In genomic region chr9:102356516-102356915, GRCm38 (mm10) we compare ENCODE assay signal across 20 mouse cellular contexts. TPM values are rescaled to one million over a fixed set of nuclear protein-coding genes. Genes with fewer than 3 reads are reported as not detected.
"Had no signal": no experiment of that assay in that cellular context is flagged by ENCODE, and none has a peak within 500 bp of the region (broad histone marks: within the 10 kb centered on the region; RNA-seq: fewer than 3 reads in every experiment).

No protein-coding gene starts in this region.

- ATAC-seq: inflammation-experienced regulatory T-cells, adult 6 months; intestine, embryonic 15.5 days; intestine, postnatal 0 days had no signal

- H3K36me3 ChIP-seq: heart, embryonic 12.5 days; hindbrain, embryonic 13.5 days; hindbrain, embryonic 15.5 days; intestine, embryonic 15.5 days; limb, embryonic 13.5 days; limb, embryonic 15.5 days had no signal

- H3K9ac ChIP-seq: heart, embryonic 12.5 days; hindbrain, embryonic 13.5 days; hindbrain, embryonic 15.5 days; intestine, embryonic 15.5 days; limb, embryonic 13.5 days; limb, embryonic 15.5 days; liver, embryonic 14.5 days had no signal

- H3K27ac ChIP-seq: hindbrain, embryonic 13.5 days; hindbrain, embryonic 15.5 days; intestine, embryonic 15.5 days; layer of hippocampus, adult 2 months; left cerebral cortex, adult 2 months; limb, embryonic 13.5 days; limb, embryonic 15.5 days; liver, embryonic 14.5 days had no signal

- DNase-seq: gastrocnemius, postnatal 14 days; gastrocnemius, postnatal 36 days; heart, adult 18-20 months; heart, postnatal 10 days; kidney, adult 18-20 months; kidney, adult 8-10 months; kidney, postnatal 10 days; kidney, postnatal 25 days had no signal

- H3K4me3 ChIP-seq: heart, embryonic 12.5 days; hindbrain, embryonic 13.5 days; hindbrain, embryonic 15.5 days; intestine, embryonic 15.5 days; layer of hippocampus, adult 2 months; left cerebral cortex, adult 2 months; limb, embryonic 13.5 days; limb, embryonic 15.5 days had no signal

- H3K9me3 ChIP-seq: heart, embryonic 12.5 days; hindbrain, embryonic 13.5 days; hindbrain, embryonic 15.5 days; intestine, embryonic 15.5 days; limb, embryonic 13.5 days; limb, embryonic 15.5 days had no signal

- H3K4me2 ChIP-seq: heart, embryonic 12.5 days; hindbrain, embryonic 13.5 days; hindbrain, embryonic 15.5 days; intestine, embryonic 15.5 days; limb, embryonic 13.5 days; limb, embryonic 15.5 days had no signal

RNA-seq across cellular contexts. Expression of gene Ephb1, which starts 2.0 kb away (rescaled TPM):
- total RNA-seq: hematopoietic stem cell, adult 5-6 weeks had no signal
- polyA plus RNA-seq: inflammation-experienced regulatory T-cells, adult 6 months had no signal
